8 mouse cellular contexts compared by ENCODE assay signal in the genomic region with DNA sequence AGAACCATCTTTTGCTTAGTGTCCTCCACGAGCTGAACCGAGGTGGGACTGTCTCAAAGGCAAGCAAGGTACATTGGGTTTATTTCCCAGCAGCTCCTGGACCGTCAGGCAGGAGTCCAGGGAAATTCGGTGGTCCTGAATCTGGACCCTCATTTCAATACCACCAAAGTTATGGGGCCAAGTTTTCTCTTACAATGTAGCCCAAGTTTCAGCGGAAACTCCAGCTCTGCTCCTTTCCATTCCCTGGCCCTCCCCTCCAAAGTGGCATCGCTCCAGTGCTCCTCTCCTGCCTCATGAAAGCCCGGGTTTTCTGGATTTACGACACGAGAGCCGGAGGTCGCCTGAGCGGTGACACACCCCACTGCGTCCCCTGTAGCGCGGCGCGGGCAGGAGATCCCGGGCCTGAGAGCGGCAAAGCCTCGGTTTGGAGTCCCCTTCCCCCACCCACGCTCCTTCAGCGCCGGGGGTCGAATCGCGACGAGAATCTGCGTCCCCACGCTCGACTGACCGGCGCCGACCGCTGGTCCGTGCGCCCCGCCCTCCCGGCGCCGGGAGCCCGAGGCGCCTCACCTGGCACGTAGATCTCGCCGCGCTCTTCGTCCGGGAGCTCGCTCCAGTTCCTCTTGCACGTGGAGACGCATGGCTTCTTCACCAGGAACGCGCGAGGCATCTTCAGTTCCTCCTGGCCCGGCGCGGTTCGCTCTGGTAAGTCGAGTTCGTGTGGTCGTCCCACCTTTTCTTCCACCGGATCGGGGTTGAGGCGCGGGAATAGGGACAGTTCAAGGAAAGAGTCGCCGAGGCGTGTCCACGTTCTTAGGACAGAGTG. TPM values are rescaled to one million over a fixed set of nuclear protein-coding genes. Genes with fewer than 3 reads are reported as not detected.
DNase-seq lines count a peak whose midpoint lies in the region; ATAC-seq and TF ChIP-seq lines count a peak whose summit lies in the region.

No protein-coding gene starts in this region.

- no peak for TF ChIP-seq EP300 in CH12.LX (IDR thresholded peaks at IDR 0.05; ENCODE audit: low read length)

- H3K4me1 ChIP-seq in CH12.LX (ENCODE audit: control insufficient read depth in 1 of 2, insufficient read depth in 2 of 2) = no peaks in the 10 kb centered on the region
- peaks cover 9% of the 10 kb centered on the region for H3K4me1 ChIP-seq in heart, embryonic 16.5 days (ENCODE audit: control insufficient read depth, insufficient read depth, low read length)
- H3K4me1 ChIP-seq in limb, embryonic 14.5 days (ENCODE audit: control insufficient read depth, insufficient read depth, low read length) = peaks cover 13% of the 10 kb centered on the region; the same call in 1 of the 2 replicates

- no peak for TF ChIP-seq POLR2A in CH12.LX (IDR thresholded peaks at IDR 0.05; ENCODE audit: low read depth, low read length)
- no peak for TF ChIP-seq POLR2A in limb, embryonic 14.5 days (IDR thresholded peaks at IDR 0.05; ENCODE audit: borderline replicate concordance, extremely low read depth, insufficient read depth, insufficient read length)

- H3K79me2 ChIP-seq in CH12.LX (replicated peaks; ENCODE audit: control insufficient read depth, extremely low read depth, insufficient read depth, poor library complexity, severe bottlenecking) = no peaks in the 10 kb centered on the region

- TF ChIP-seq RAD21 in CH12.LX (IDR thresholded peaks at IDR 0.05; ENCODE audit: low read depth, low read length) = no peak

- peak overlapping the region in 1 of 3 experiments; percentile 3 for H3K4me3 ChIP-seq in CH12.LX (replicated peaks in 1 of 3; ENCODE audit: low read depth in 2 of 3, low read length in 2 of 3, poor library complexity in 1 of 3)
- peak overlapping the region; percentile 38 for H3K4me3 ChIP-seq in heart, embryonic 16.5 days (ENCODE audit: low read length)
- H3K4me3 ChIP-seq in limb, embryonic 14.5 days (replicated peaks; ENCODE audit: low read length) = peak overlapping the region; percentile 45

- no peak for ATAC-seq in CD4-positive, CD25-positive, alpha-beta regulatory T cell, adult 4 months
- no peak for ATAC-seq in heart, embryonic 16.5 days (replicated peaks; ENCODE audit: extremely low read depth, insufficient read depth, low FRiP score)
- ATAC-seq in limb, embryonic 14.5 days (ENCODE audit: low FRiP score, low read depth) = no peak
- no peak for ATAC-seq in monocyte, adult 5-6 weeks (replicated peaks; ENCODE audit: insufficient number of reproducible peaks, low FRiP score, low TSS enrichment, poor library complexity, severe bottlenecking)

- peak; percentile 38 for DNase-seq in CD4-positive, CD25-positive, alpha-beta regulatory T cell, adult 2 months (ENCODE audit: low read depth, low spot score)
- no peak for DNase-seq in CH12.LX (ENCODE audit: extremely low read depth)
- DNase-seq in limb, embryonic 14.5 days (ENCODE audit: low spot score) = no peak
- peak; percentile 45 for DNase-seq in splenic B cell, adult 2 months (ENCODE audit: low read depth, low spot score)
- DNase-seq in adrenal gland, adult 18-20 months (ENCODE audit: low spot score in 2 of 2) = no peak

- peaks cover 18% of the 10 kb centered on the region for H3K9me3 ChIP-seq in CH12.LX (replicated peaks; ENCODE audit: low read length)
- H3K9me3 ChIP-seq in heart, embryonic 16.5 days (replicated peaks; ENCODE audit: control insufficient read depth, low read length) = no peaks in the 10 kb centered on the region
- no peaks in the 10 kb centered on the region for H3K9me3 ChIP-seq in limb, embryonic 14.5 days (ENCODE audit: control insufficient read depth, low read length)

- in situ Hi-C loops in CH12.LX (cut with MboI; ENCODE audit: low pct_ligation_motif_present, low pct_unique_long_range_greater_than_20kb, low sequenced_read_pairs) = loop anchor here (5.0 kb wide), 1 partner anchor 33 kb away; no protein-coding TSS in a partner anchor

- H3K36me3 ChIP-seq in CH12.LX (replicated peaks in 1 of 2; ENCODE audit: control insufficient read depth in 1 of 2, insufficient read depth in 1 of 2, low read length in 1 of 2) = no peaks in the 10 kb centered on the region
- H3K36me3 ChIP-seq in heart, embryonic 16.5 days (ENCODE audit: control insufficient read depth, insufficient read depth) = no peaks in the 10 kb centered on the region
- no peaks in the 10 kb centered on the region for H3K36me3 ChIP-seq in limb, embryonic 14.5 days (ENCODE audit: control insufficient read depth, insufficient read depth, low read length)
- H3K36me3 ChIP-seq in splenic B cell, adult 2 months (ENCODE audit: control insufficient read depth, insufficient read depth, low read length, poor library complexity, severe bottlenecking) = no peaks in the 10 kb centered on the region

- no peak overlapping the region for H3K9ac ChIP-seq in CH12.LX (ENCODE audit: insufficient read depth, low read depth)
- H3K9ac ChIP-seq in heart, embryonic 16.5 days (ENCODE audit: low read length) = peak overlapping the region; percentile 6; the same call in 1 of the 2 replicates
- H3K9ac ChIP-seq in limb, embryonic 14.5 days (ENCODE audit: low read depth, low read length, severe bottlenecking) = peak overlapping the region; percentile 45

- H3K27ac ChIP-seq in CH12.LX (ENCODE audit: insufficient read depth, low read depth) = no peak overlapping the region
- H3K27ac ChIP-seq in heart, embryonic 16.5 days (ENCODE audit: low read length) = no peak overlapping the region
- no peak overlapping the region for H3K27ac ChIP-seq in limb, embryonic 14.5 days (replicated peaks; ENCODE audit: low read depth, low read length)

- H3K4me2 ChIP-seq in CH12.LX (ENCODE audit: insufficient read depth, low read depth, poor library complexity, severe bottlenecking) = peak overlapping the region; percentile 27; the same call in 1 of the 2 replicates
- peak overlapping the region; percentile 57 for H3K4me2 ChIP-seq in heart, embryonic 16.5 days (ENCODE audit: low read depth, low read length)
- H3K4me2 ChIP-seq in limb, embryonic 14.5 days (replicated peaks; ENCODE audit: low read depth, low read length, severe bottlenecking) = peak overlapping the region; percentile 79

- WGBS in heart, embryonic 16.5 days = under 1% methylated on average over 69 of the region's 69 CpGs
- WGBS in limb, embryonic 14.5 days = under 1% methylated on average over 59 of the region's 69 CpGs

- H3K27me3 ChIP-seq in CH12.LX (replicated peaks) = peaks cover 81% of the 10 kb centered on the region
- peaks cover 76% of the 10 kb centered on the region for H3K27me3 ChIP-seq in heart, embryonic 16.5 days (ENCODE audit: control insufficient read depth, insufficient read depth, low read length)
- peaks cover 61% of the 10 kb centered on the region for H3K27me3 ChIP-seq in limb, embryonic 14.5 days (ENCODE audit: control insufficient read depth, insufficient read depth, low read length)
- no peaks in the 10 kb centered on the region; the same call in 1 of the 2 replicates for H3K27me3 ChIP-seq in splenic B cell, adult 2 months (ENCODE audit: control insufficient read depth, insufficient read depth, low read length, poor library complexity, severe bottlenecking)

- no peak for TF ChIP-seq CTCF in CH12.LX (conservative IDR thresholded peaks at IDR 0.05 in 1 of 2, IDR thresholded peaks at IDR 0.05 in 1 of 2; ENCODE audit: low read depth in 2 of 2, low read length in 2 of 2)

- dilution Hi-C loops in CH12.LX (cut with MboI; ENCODE audit: extremely low pct_ligation_motif_present, extremely low pct_unique_long_range_greater_than_20kb, low sequenced_read_pairs) = no loop called here

RNA-seq across cellular contexts. Expression of a gene that starts 0.6 kb away (rescaled TPM):
- not detected for polyA plus RNA-seq in CD4-positive, CD25-positive, alpha-beta regulatory T cell, adult 4 months (2017; shearing (Covaris generic))
- total RNA-seq in CH12.LX (2012; rRNA removed) (not detected in 2 replicates), CH12.LX (2014; rRNA removed) (not detected in 2 replicates)
- not detected in 2 replicates for polyA plus RNA-seq in CH12.LX (2012; ENCODE audit: insufficient read length, low read depth)
- polyA plus RNA-seq in heart, embryonic 16.5 days (2015; fragmentation: Nextera tagmentation; extraction: Ambion mirVana) = 0.54 and 0.61 TPM in 2 replicates
- polyA plus RNA-seq in limb, embryonic 14.5 days (2012; rRNA removed) = 5.6 and 7.2 TPM in 2 replicates
- 9.9 and 12.8 TPM in 2 replicates for polyA plus RNA-seq in limb, embryonic 14.5 days (2014; fragmentation: Nextera tagmentation; extraction: Ambion mirVana)
- not detected in 3 replicates for total RNA-seq in monocyte, adult 5-6 weeks (2017)
- total RNA-seq in adrenal gland, adult 18-20 months (2021) = not detected

RNA-seq across cellular contexts. Expression of a gene that starts 8.0 kb away (rescaled TPM):
- 1 to 10 TPM; 3.8 to 7.4 TPM for polyA plus RNA-seq in CD4-positive, CD25-positive, alpha-beta regulatory T cell, adult 4 months (2017; shearing (Covaris generic))
- total RNA-seq in CH12.LX (2012; rRNA removed) = 9.6 and 10.6 TPM in 2 replicates
- 3.2 and 3.6 TPM in 2 replicates for total RNA-seq in CH12.LX (2014; rRNA removed)
- polyA plus RNA-seq in CH12.LX (2012; ENCODE audit: insufficient read length, low read depth) = 6.5 and 8.5 TPM in 2 replicates
- polyA plus RNA-seq in heart, embryonic 16.5 days (2015; fragmentation: Nextera tagmentation; extraction: Ambion mirVana) = 3.8 and 4.0 TPM in 2 replicates
- 2.6 and 3.5 TPM in 2 replicates for polyA plus RNA-seq in limb, embryonic 14.5 days (2012; rRNA removed)
- 3.1 and 3.7 TPM in 2 replicates for polyA plus RNA-seq in limb, embryonic 14.5 days (2014; fragmentation: Nextera tagmentation; extraction: Ambion mirVana)
- total RNA-seq in monocyte, adult 5-6 weeks (2017) = 13.2 to 18.0 TPM (median 16.1 TPM) in 3 replicates
- 1 to 10 TPM; 6.5 to 9.9 TPM for total RNA-seq in adrenal gland, adult 18-20 months (2021)

RNA-seq across cellular contexts. Expression of a gene that starts 41.8 kb away (rescaled TPM):
- polyA plus RNA-seq in CD4-positive, CD25-positive, alpha-beta regulatory T cell, adult 4 months (2017; shearing (Covaris generic)) = 100 to 1,000 TPM in 1 of 2 experiments, 10 to 100 TPM in 1; 55.0 to 102 TPM
- total RNA-seq in CH12.LX (2012; rRNA removed) (124 and 164 TPM in 2 replicates), CH12.LX (2014; rRNA removed) (51.3 and 54.2 TPM in 2 replicates)
- 75.4 and 79.0 TPM in 2 replicates for polyA plus RNA-seq in CH12.LX (2012; ENCODE audit: insufficient read length, low read depth)
- 76.7 and 80.0 TPM in 2 replicates for polyA plus RNA-seq in heart, embryonic 16.5 days (2015; fragmentation: Nextera tagmentation; extraction: Ambion mirVana)
- polyA plus RNA-seq in limb, embryonic 14.5 days (2012; rRNA removed) = 101 and 103 TPM in 2 replicates
- 95.5 and 107 TPM in 2 replicates for polyA plus RNA-seq in limb, embryonic 14.5 days (2014; fragmentation: Nextera tagmentation; extraction: Ambion mirVana)
- 71.5 to 138 TPM (median 136 TPM) in 3 replicates for total RNA-seq in monocyte, adult 5-6 weeks (2017)
- total RNA-seq in adrenal gland, adult 18-20 months (2021) = 100 to 1,000 TPM; 108 to 113 TPM

RNA-seq across cellular contexts. Expression of a gene that starts 49.5 kb away (rescaled TPM):
- polyA plus RNA-seq in CD4-positive, CD25-positive, alpha-beta regulatory T cell, adult 4 months (2017; shearing (Covaris generic)) = 10 to 100 TPM; 20.2 to 23.6 TPM
- 2.7 and 2.8 TPM in 2 replicates for total RNA-seq in CH12.LX (2012; rRNA removed)
- total RNA-seq in CH12.LX (2014; rRNA removed) = 0.75 and 0.96 TPM in 2 replicates
- 1.2 and 2.4 TPM in 2 replicates for polyA plus RNA-seq in CH12.LX (2012; ENCODE audit: insufficient read length, low read depth)
- polyA plus RNA-seq in heart, embryonic 16.5 days (2015; fragmentation: Nextera tagmentation; extraction: Ambion mirVana) = 17.2 and 18.3 TPM in 2 replicates
- 23.6 and 26.0 TPM in 2 replicates for polyA plus RNA-seq in limb, embryonic 14.5 days (2012; rRNA removed)
- 9.6 and 10.5 TPM in 2 replicates for polyA plus RNA-seq in limb, embryonic 14.5 days (2014; fragmentation: Nextera tagmentation; extraction: Ambion mirVana)
- total RNA-seq in monocyte, adult 5-6 weeks (2017) = 2.4 to 6.9 TPM (median 4.7 TPM) in 3 replicates
- total RNA-seq in adrenal gland, adult 18-20 months (2021) = 10 to 100 TPM; 12.3 to 12.4 TPM

RNA-seq across cellular contexts. Expression of a gene that starts 50.2 kb away (rescaled TPM):
- polyA plus RNA-seq in CD4-positive, CD25-positive, alpha-beta regulatory T cell, adult 4 months (2017; shearing (Covaris generic)) = 10 to 100 TPM; 38.8 to 84.9 TPM
- total RNA-seq in CH12.LX (2012; rRNA removed) (44.9 and 46.5 TPM in 2 replicates), CH12.LX (2014; rRNA removed) (75.4 and 106 TPM in 2 replicates)
- 50.1 and 62.8 TPM in 2 replicates for polyA plus RNA-seq in CH12.LX (2012; ENCODE audit: insufficient read length, low read depth)
- 30.3 and 31.8 TPM in 2 replicates for polyA plus RNA-seq in heart, embryonic 16.5 days (2015; fragmentation: Nextera tagmentation; extraction: Ambion mirVana)
- polyA plus RNA-seq in limb, embryonic 14.5 days (2012; rRNA removed) = 115 and 127 TPM in 2 replicates
- polyA plus RNA-seq in limb, embryonic 14.5 days (2014; fragmentation: Nextera tagmentation; extraction: Ambion mirVana) = 27.4 and 34.6 TPM in 2 replicates
- 65.5 to 109 TPM (median 99.2 TPM) in 3 replicates for total RNA-seq in monocyte, adult 5-6 weeks (2017)
- 10 to 100 TPM; 67.8 to 69.3 TPM for total RNA-seq in adrenal gland, adult 18-20 months (2021)

Comparison
In these comparisons a context has a peak if more than half of its experiments do, and no peak if none do; other contexts are left out.
1. DNase-seq: peak in CD4-positive, CD25-positive, alpha-beta regulatory T cell, adult 2 months (single experiment) and splenic B cell, adult 2 months (single experiment); none in CH12.LX (single experiment), limb, embryonic 14.5 days (single experiment) and adrenal gland, adult 18-20 months (0 of 2).
2. H3K4me2 ChIP-seq: peak in every context shown above with its lines; median percentile 79 in limb, embryonic 14.5 days; 57 in heart, embryonic 16.5 days; 27 in CH12.LX.